Mouse (Mus musculus) right cerebral cortex, postnatal 10 days (tissue): ENCODE measurements around the gene Gm11569.
"Not testable (repeated sequence)": the region's sequence is repeated elsewhere in the genome, so short reads cannot be mapped to it uniquely, and the experiment has no call there.

Experiments used
- DNase-seq, 2 experiments: peaks; one replicate each; pipeline ENCODE4 v3.0.0; 2021; ENCODE audit warnings: low spot score in 2 of 2

Gm11569 gene

DNA sequence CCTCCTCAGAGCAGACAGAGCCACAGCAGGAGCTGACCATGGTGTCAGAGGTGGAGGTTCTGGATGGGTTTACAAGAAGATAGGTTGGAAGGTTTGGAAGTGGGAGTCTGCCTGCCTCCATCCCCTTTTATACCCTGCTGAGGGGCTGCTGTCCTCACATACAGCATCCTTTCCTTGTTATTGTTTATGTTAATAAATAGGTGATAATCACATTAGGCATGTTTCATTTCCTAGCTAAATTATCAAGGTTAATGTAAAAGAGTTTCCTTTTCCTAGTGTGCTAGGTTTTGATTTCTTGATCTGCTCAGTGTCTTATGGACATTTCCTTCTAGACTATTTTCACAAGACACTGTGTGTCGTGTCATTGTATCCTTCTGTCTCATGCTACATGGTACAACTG, at the start of gene Gm11569:
TSS of gene Gm11569 (minus strand) at position 101 of the 400 bp plus-strand sequence.
- not testable (repeated sequence) for DNase-seq

- no peak for DNase-seq
These were observed 48.0 kb upstream of the Gm11569 start for GRCm38 (mm10) chr11:99846746-99847145.

DNA sequence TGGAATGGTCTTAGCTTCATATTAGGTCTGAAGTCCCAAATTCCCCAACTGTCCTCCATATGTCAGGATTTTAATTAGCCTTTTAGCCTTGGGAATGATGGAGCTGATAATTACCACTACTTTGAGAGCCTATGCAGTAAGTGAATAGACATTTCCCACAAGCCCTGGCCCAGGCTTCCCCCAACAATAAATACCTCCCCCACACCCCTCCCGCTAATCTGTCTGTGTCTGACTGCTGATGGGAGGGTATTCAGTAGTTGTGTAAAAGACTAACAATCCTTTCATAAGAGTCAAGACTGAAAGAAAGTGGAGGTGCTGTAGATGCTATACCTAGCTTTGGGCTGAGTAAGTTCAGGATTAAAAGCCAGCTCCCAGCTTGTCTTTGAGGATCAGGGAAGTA, 43.5 kb upstream of the Gm11569 start:
- no peak for DNase-seq

- DNase-seq: no peak
These were observed 39.2 kb upstream of the Gm11569 start, which contains the start of gene 2300003K06Rik for GRCm38 (mm10) chr11:99837966-99838365. Gene 2300003K06Rik (minus strand): TSS chr11:99838066.

DNA sequence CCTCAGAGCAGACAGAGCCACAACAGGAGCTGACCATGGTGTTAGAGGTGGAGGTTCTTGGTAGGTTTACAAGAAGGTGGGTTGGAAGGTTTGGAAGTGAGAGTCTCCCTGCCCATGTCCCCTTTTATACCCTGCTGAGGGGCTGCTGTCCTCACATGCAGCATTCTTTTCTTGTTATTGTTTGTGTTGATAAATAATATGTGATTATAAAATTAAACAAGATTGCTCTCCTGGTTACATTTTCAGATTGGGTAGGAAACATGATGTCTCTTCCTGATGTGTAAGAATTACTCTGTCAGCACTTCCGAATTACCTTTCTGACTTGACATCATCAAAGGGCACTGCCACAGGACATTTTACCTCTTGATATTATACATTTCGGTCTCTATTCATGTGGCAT, 16.8 kb upstream of the Gm11569 start, which contains the start of gene Gm11564:
TSS of gene Gm11564 (minus strand) at position 101 of the 400 bp plus-strand sequence.
- DNase-seq: not testable (repeated sequence)

DNA sequence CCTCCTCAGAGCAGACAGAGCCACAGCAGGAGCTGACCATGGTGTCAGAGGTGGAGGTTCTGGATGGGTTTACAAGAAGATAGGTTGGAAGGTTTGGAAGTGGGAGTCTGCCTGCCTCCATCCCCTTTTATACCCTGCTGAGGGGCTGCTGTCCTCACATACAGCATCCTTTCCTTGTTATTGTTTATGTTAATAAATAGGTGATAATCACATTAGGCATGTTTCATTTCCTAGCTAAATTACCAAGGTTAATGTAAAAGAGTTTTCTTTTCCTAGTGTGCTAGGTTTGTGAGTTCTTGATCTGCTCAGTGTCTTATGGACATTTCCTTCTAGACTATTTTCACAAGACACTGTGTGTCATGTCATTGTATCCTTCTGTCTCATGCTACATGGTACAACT, 11.1 kb upstream of the Gm11569 start, which contains the start of gene Krtap4-13:
TSS of gene Krtap4-13 (minus strand) at position 101 of the 400 bp plus-strand sequence.
- not testable (repeated sequence) for DNase-seq

DNA sequence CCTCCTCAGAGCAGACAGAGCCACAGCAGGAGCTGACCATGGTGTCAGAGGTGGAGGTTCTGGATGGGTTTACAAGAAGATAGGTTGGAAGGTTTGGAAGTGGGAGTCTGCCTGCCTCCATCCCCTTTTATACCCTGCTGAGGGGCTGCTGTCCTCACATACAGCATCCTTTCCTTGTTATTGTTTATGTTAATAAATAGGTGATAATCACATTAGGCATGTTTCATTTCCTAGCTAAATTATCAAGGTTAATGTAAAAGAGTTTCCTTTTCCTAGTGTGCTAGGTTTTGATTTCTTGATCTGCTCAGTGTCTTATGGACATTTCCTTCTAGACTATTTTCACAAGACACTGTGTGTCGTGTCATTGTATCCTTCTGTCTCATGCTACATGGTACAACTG, 5.6 kb upstream of the Gm11569 start, which contains the start of gene Gm11554:
TSS of gene Gm11554 (minus strand) at position 101 of the 400 bp plus-strand sequence.
- not testable (repeated sequence) for DNase-seq

- no peak for DNase-seq
These were observed 5.4 kb downstream of the Gm11569 start, which contains the start of gene Gm11596 for GRCm38 (mm10) chr11:99793367-99793766. Gene Gm11596 (minus strand): TSS chr11:99793467.

DNA sequence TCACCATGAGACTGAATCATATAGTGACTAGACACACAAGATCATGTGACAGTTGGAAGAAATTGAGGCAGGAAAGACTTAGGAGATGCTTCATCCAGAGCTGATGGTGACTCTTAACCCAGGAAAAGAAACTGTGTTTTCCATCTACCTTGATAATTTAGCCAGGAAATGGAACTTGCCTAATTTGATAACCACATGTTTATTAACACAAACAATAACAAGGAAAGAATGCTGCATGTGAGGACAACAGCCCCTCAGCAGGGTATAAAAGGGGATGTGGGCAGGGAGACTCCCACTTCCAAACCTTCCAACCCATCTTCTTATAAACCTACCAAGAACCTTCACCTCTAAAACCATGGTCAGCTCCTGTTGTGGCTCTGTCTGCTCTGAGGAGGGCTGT, 13.8 kb downstream of the Gm11569 start, which contains the start of gene Krtap4-9:
TSS of gene Krtap4-9 (plus strand) at position 301 of the 400 bp plus-strand sequence.
- not testable (repeated sequence) for DNase-seq

DNA sequence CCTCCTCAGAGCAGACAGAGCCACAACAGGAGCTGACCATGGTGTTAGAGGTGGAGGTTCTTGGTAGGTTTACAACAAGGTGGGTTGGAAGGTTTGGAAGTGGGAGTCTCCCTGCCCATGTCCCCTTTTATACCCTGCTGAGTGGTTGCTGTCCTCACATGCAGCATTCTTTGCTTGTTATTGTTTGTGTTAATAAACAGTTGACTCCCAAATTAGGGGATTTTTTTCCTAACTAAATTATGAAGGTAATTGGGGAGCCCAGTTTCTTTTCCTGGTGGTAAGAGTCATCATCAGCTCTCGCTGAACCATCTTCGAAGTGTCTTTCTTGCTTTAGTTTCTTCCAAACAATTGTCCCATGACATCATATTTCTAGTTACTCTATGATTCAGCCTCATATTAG, 18.1 kb downstream of the Gm11569 start, which contains the start of gene Krtap4-8:
TSS of gene Krtap4-8 (minus strand) at position 101 of the 400 bp plus-strand sequence.
- no peak for DNase-seq

GRCm38 (mm10) chr11:99778401-99778800, 20.3 kb downstream of the Gm11569 start:
- no peak for DNase-seq

GRCm38 (mm10) chr11:99772813-99773212, 25.9 kb downstream of the Gm11569 start, which contains the start of gene Gm11595:
Gene Gm11595 (minus strand): TSS chr11:99772913.
- DNase-seq: not testable (repeated sequence)

DNA sequence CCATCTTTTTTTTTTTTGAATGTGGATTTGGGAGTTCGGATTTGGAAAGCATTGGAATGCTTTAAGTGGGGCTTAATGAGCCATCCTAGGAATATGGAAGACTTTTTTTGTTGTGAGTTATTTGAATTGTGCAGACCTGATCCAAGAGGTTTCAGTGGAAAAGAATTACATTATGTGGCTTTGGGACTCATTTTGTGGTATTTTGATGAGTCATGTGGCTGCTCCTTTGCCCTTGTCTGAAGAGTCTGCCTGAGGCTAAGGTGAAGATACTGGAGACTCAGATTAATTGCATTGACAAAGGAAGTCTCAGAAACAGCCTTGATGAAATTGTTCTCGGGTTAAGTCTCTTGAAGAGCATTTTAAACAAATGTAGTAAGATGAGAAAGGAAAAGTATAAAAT, 30.3 kb downstream of the Gm11569 start:
- DNase-seq: no peak

GRCm38 (mm10) chr11:99758877-99759276, 39.9 kb downstream of the Gm11569 start:
- no peak for DNase-seq
